Mouse (Mus musculus): ENCODE measurements around the gene Capg. TPM values are rescaled to one million over a fixed set of nuclear protein-coding genes. Genes with fewer than 3 reads are reported as not detected.
A peak's percentile ranks its signal among the peaks of the same experiment; 100 is the strongest.

Gene Capg
- polyA plus RNA-seq, 1 experiment: 115 TPM

DNA sequence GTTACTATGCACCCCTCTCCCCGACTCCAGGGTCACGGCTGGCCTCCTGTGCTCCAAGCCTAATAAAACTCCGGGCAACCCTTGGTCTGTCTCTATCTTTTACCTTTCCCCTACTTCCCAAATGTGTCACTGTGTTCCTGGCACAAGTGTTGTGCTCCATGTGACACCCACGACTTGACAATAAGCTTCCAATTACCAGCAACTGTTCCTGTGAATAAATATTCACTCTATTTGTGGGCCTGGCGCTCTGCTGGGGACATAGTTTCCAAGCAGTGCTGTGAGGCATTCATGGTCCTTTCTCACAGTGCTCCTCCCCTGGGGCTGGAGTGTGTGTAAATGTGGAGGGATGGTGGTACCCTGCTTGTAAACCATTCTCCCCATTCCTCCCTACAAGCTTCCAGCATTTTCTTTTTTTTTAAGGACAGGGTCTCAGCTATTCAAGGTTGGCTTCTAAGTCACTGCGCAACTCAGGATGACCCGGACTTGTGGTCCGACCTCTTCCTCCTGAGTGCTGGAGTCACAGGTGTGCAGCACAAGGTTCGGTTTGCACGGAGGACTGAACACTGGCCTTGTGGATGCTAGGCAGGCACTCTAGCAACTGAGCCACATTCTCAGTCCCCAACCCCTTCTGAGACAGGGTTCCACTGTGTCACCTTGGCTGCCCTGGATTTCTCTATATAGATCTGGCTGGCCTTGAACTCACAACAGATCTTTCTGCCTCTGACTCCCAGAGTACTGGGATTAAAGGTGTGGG is 26.6 kb downstream of the Capg start:
- DNase-seq (ENCODE audit: low spot score): no peak

DNA sequence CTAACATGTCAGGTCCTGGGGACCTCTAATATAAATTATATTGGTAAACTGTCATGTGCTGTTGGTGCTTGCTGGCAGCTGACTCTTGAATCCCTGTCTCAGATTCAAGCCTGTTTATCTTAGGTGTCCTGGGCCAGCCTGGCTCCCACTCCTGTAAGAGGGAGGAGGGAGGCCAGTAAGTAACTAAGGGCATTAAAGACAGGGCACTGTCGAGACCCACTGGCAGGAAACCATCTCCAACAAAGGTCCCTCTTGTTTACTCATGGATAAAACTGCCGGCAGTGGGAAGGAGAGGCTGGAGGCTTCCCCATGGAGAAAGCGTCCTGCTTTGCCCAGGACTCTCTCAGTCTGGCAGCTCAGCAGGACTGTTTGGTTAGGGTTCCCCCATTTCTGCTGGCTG is 27.6 kb downstream of the Capg start:
- DNase-seq (ENCODE audit: low spot score): no peak

DNA sequence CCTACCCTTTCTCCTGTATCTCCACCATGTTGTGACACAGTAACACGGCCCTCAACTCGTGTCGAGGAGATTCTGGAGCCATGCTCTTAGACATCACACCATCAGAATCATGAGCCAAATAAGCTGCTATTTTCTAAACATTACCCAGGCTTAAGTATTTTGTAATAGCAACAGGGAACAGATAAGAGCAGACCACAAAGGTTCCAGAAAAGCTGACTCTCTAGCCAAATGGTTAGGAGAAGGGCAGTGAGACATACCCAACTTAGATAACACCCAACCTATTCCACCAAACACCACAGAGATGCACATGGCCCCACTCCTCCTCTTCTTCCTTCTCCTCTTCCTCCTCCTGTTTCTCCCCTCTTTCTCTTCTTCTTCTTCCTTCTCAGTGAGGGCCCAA is 31.9 kb downstream of the Capg start:
- DNase-seq (ENCODE audit: low spot score): no peak

DNA sequence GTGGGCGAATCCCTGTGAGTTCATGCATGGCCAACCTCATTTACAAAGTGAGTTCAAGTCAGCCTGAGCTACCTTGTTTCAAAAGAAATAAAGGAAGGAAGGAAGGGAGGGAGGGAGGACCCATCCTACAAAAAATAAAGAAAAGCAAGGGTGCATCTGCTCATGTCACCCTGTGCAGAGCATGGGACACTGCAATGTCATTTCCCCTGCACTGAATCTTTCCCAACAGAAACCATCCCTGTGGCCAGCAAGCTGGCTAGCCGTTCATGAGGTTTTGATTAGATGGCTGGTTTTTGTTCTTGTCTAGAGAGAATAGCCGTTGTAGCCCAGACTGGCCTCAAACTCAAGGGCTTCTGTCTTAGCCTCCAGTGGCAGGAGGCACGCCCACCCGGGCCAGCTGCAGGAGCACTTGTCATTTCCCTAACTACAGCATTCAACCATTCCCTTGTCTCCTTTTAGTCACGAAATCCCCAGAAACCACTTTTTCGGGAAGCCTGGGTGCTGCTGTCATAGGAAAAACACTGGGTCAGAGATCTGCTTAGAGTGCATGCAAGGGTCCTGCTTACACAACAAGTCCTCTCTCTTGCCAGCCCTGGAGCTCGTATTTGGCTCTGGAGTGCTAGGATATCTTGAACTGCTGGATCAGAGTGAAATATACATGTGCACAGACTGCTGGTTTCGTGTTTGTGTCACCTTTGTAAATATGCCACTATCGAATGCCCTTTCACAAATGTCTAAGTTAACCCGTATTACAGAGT is 37.6 kb downstream of the Capg start:
- no peak for DNase-seq (ENCODE audit: low spot score)

DNA sequence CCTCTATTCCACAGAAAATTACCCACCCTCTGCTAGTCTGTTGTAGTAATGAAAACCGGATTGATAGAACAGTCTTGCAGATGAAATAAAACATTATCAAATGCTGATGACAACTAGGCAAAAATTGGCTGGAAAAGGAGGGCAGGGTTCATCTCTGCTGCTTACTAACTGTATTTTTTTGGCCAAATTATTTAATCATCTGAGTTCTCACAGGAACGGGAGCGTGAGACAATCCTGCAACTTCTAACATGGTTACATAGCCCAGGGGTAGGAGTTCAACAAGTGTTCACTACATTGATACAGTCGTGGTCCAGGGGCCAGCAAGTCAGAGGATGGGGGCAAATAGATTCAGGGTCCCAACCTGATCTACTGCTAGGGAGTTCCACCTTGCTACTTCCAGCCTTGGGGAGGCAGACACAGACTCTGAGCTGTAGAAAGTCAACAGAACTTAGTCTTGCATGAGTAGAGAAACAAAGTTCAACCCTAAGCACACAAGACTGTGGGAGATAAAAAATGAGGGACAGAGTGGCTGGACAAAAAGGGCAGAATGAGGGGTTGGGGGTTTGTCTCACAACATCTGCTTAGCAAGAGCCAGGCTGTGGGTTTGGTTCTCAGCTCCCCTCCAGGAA is 39.1 kb downstream of the Capg start:
- DNase-seq (ENCODE audit: low spot score): no peak

DNA sequence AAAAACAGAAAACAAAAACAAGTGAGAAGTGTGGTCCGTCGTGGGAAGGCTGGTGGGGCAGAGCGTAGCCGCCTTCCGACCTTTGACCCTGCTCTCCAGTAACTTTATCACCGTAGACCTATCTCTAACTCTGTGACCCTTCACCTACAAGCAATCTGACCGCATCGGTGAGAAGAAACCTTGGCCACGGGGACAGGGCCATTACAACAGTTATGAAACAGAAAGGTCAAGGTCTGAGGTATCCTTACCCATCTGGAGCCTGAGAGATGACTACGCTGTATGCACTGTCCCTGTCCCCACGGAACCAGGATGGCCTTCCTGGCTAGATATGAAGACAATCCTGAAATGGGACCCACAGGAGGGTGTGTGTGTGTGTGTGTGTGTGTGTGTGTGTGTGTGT is 40.0 kb downstream of the Capg start:
- no peak for DNase-seq (ENCODE audit: low spot score)

DNA sequence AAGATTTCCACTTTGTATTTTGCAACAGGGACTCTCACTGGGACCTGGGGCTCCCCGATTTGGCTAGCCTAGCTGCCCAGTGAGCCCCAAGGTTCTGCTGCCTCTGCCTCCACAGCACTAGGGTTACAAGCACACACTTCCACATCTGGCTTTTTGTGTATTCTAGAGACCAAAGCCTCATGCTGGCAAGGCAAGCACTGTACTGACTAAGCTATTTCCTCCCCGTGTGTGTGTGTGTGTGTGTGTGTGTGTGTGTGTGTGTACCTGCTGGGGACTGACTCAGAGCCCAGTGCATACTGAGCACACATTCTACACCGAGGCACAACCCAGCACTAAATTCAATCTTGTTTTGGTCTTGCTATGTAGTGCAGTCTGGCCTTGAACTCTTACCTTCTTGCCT is 42.5 kb downstream of the Capg start:
- no peak for DNase-seq (ENCODE audit: low spot score)

DNA sequence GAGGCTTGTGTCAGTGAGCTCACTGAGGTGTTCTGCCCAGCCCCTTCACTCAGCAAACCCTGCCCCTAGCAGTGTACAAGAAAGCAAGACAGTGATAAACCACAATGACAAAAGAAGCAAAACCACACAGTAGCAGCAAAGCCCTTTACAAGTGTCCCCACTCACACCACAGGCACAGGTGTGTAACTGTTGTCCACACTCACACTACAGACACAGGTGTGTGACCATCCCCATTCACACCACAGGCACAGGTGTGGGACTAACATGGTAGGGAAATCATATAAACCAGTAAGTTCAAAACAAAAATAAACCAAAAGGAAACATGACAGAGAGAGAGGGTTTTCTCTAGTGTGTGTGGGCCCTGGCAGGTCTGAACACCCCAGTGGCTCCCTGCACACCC is 44.1 kb downstream of the Capg start:
- DNase-seq (ENCODE audit: low spot score): no peak

DNA sequence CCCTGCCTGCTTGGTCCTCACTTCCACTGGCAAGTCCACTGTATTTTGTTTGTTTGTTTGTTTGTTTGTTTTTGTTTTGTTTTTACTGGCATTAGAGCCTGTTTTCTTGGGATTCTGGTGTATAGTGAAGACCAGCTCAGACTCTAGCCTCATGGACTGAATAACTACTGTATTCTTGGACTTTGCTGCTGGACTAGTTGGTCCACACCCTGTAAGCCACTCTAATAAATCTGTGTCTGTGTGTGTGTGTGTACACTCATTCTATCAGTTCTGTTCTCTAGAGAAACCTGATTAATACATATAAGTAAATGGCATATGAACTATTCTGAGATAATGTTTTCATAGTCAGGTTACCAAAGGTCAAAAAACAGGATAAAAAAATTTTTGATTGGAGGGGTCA is 45.9 kb downstream of the Capg start:
- no peak for DNase-seq (ENCODE audit: low spot score)

DNA sequence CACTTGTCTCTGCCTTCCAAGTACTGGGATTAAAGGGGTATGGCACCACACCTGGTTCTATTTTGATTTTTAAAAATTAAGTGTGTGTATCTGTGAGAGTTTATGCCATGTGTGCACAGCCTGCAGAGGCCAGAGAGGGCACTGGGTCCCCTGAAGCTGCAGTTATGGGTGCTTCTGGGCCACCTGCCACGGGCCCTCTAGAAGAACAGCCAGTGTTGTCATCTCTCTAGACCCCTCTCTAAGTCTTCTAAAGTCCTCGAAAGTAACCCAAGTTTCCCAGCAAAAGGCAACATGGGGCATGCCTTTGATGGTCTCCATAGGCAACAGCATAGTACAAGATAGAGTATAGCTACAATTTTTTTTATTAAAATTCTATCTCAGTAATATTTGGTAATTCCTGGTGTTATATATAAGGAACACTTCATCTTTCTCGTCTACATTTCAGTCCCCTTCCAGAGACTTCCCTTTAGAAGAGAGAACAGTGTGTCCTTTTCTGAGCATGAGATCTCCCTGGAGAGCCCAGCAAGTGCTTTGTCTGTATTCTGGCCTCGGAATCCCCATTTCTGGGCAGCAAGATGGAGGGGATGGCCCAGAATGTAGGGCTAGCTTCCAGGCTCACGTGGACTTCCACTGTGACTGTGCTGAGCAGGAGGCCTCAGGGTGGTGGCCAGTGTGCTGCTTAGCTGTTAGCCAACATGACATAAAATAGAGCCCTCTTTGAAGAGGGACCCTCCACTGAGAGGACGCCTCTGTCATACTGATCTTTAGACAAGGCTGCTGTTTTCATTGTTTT is 49.0 kb downstream of the Capg start:
- no peak for DNase-seq (ENCODE audit: low spot score)

DNA sequence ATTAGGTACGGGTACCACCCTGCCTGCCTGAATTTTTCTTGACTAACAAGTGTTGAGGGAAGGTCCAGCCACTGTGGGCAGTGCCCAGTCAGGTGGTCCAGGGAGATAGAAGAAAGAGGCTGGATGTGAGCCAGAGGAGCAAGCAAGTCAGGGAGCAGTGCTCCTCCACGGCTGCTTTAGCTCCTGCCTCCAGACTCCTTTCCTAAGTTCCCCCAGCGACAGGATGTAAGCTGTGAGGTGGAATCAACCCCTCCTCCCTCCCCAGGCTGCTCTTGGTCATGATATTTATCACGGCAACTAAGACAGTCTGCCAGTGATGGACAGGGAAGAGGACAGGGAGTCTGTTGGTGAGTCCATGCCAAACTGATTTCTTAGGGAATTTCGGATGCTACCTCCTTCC is 49.7 kb downstream of the Capg start:
- no peak for DNase-seq (ENCODE audit: low spot score)

DNA sequence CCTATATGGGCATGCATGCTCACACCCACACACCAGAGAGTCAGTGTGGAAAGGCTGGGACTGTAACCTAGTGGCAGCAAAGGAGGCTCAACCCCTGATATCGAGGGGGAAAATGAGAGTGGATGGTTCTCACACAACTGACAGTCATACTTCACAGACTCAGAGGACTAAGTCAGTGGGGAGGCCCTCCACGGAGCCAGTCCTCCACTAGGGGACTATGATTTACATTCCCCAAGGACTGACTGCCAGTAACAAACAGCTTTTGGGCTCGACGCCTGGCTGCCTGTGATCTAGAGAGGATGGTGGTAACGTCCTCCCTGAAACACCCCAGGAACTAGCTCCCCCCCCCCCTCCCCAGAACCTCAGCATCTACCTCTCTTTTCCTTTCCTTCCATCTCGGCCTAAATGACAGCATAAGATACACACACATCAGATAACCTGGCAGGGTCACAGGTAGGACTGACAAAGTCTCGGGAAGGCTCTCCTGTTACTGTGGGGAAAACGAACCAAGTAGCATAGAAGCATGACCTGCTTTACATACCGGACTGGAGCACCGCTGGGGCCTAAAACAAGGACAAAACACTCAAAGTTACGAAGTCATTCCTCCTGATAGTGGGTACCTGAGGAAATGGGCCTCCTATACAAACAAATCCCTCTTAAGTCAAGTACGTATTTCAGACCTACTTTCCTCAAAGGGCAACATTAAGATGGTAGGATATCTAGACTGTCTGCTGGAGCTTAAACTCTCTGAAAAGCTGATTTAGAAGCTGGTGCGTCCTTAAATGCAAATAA is 53.1 kb downstream of the Capg start:
- DNase-seq (ENCODE audit: low spot score): no peak

DNA sequence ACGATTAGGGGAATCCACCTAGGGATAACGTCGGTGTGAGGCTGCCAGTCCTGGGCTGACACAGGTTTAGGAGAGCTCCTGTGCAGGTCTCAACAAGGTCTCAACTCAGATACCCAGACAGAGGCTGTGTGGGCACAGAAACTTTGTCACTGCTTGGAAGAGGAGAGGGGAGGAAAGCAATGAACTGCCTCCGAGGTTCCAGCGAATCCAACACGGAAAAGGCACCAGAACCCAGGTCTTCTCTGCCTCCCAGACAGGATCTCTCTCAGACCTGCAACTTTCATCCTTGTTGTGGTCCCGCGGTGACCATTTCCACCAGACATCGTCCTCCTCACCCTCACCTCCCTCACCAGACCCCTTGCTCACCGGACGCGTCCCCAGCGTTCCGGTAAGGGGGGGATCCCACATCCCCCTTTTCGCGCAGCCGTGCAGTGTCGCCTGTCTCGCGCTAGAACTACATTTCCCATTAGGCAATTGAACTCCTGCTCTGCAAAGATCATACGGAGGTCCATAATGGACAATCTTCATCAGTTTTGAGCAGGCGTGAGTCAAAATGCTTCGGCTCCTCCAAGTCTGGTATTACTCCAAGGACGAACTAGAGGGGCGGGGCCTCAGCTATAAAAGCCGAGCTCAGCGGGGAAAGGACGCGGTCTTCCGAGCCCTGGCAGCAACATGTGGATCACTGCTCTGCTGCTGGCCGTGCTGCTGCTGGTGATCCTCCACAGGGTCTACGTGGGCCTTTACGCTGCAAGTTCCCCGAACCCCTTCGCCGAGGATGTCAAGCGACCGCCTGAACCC is 54.0 kb downstream of the Capg start, which contains the start of the genes Elmod3 and Retsat:
Gene Elmod3, minus strand, starts transcription at position 458 of the 798 bp plus-strand sequence.
Gene Retsat, plus strand, starts transcription at position 520 of the 798 bp plus-strand sequence.
- peak; percentile 86 for DNase-seq (ENCODE audit: low spot score)

DNA sequence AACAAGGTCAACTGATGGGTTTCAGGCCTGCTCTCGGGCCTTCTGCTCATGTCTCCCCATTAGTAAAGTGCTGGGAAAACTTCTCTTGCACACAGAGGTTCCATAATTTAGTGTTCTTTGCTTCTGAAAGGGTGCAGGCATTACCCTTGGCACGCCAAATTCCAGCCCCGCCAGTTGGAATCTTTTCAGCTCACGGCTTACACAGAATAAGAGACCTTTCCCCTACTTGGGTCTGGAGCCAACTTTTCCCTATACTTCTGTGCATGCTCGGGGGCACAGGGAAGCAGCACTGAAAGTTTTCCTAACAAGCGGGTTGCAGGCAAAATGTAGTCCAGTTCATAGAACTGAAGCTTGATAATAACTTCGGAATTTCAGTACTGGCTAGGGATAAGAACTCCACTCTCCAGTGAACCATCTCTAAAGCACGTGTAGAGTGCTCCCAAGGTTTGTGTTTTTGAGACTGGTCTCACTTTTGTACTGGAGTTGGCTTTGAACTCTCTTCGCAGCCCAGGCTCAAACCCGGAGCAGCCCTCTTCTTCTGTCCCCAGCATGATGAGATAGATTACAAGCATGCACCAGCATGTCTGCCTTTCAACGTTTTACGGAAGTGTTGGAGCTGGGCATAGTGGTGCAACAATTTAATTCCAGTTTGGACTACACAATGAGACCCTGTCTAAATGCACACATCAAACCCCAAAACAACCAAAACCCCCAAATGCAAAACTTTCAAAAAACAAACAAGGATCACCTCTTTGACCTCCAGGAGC is 54.8 kb downstream of the Capg start:
- no peak for DNase-seq (ENCODE audit: low spot score)

DNA sequence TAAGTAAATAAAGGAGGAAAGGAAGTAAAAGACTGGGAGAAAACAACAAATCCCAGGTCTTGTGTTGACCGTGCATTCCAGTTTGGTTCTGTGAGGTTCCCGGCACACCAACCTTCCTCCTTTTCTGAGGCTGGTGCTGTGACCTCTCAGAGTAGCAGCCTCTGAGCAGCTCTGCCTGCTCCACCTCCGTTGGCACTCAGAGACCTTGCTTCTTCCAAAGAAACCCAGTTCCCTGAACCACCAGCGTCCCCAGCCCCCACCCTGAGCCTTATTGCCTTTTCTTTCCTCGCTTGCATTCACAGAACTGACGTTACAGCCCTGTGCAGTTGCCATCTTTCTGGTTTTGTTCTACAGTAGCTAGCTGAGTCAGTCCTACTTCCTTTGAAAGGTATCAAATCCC is 56.0 kb downstream of the Capg start:
- no peak for DNase-seq (ENCODE audit: low spot score)

DNA sequence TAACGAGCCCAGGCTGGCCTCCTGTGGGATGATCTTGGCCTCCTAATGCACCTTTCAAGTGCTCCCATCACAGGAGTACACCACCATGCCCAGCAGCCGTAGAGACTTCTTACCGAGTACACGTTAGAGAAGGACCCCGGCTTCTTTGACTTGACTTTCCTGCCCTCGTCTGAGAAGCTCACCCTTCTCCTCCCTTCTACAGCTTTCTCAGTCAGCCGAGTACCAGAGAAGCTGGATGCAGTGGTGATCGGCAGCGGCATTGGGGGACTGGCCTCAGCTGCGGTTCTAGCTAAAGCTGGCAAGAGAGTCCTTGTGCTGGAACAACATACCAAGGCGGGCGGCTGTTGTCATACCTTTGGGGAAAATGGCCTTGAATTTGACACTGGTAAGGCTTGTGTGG is 56.6 kb downstream of the Capg start:
- DNase-seq (ENCODE audit: low spot score): no peak

DNA sequence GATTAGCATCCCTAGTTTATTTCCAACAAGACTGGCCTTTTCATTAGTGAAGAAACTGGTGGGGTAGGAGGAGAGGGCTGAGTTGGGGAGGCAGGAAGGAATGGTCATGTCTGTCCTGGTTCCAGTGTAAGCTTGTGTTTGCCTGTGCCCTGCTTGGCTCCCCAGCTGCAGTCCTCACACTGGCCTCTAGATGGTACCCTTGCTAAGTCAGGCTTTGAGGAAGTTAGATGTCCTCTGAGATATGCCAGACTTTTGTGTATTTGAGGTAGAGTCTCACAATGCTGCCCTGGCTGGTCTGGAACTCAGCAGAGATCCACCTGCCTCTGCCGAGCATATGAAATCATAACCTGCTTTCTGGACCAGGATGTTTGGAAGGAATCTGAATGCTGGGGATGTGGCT is 57.5 kb downstream of the Capg start:
- DNase-seq (ENCODE audit: low spot score): no peak

DNA sequence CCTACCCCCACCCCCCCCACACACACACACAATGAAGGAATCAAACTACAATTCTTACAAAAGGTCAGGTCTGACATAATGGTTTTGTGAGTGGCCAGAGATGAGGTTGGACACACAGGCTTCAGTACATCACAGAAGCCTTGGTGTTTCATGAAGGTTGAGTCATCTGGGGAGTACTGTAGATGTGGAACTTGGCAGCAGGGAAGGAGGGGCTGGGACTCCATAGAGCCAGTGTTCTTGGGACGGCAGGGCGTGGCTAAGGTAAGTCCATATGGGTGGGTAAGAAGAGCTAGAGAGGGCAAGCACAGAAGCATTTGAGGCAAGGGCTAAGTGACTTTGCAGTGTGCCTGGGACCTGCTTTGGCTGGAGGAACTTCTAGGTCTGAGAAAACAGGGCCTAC is 59.9 kb downstream of the Capg start:
- DNase-seq (ENCODE audit: low spot score): no peak

DNA sequence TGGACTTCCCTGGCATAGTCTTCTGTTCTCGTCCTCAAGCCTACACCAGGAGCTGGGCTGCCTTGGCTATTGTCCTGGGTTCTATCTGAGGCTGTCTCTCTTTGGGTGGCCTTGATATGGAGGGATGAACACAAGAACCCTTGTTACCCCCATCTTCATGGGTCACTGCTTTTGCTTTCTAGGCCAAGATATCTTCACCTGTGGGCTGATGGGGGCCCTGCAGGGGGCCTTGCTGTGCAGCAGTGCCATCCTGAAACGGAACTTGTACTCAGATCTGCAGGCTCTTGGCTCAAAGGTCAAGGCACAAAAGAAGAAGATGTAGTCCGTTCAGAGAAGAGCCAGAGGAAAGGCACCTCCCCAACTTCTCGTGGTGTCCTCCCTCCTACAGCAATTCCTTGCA is 62.9 kb downstream of the Capg start:
- no peak for DNase-seq (ENCODE audit: low spot score)

DNA sequence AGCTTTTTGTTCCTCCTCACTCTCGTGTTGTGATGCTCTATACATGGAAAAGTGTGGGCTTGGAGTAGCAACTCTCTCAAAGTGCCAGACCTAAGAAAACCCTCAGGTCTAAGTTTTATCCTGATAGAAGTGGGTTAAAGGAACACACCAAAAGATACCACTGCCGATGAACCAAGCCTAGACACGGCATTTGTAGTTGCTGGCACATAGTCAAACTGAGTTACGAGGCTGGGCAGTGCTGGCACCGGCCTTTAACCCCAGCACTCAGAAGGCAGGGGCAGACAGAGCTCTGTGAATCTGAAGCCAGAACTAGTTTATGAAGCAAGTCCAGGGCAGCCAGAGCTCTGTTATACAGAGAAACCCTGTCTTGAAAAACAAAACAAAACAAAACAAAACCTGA is 63.5 kb downstream of the Capg start:
- no peak for DNase-seq (ENCODE audit: low spot score)
